Mouse (Mus musculus) heart, adult 18-20 months (tissue): ENCODE results near the gene Hist1h2ab. TPM values are rescaled to one million over a fixed set of nuclear protein-coding genes. Genes with fewer than 3 reads are reported as not detected.

Source experiments
- DNase-seq, 2 experiments: peaks; one replicate each; pipeline ENCODE4 v3.0.0; 2021 to 2022; ENCODE audit warnings: mixed read lengths in 1 of 2
- microRNA-seq, 2 experiments: library from miRNA; unstranded; fragments of <30 nt; microRNA quantifications; one replicate each; pipeline ENCODE4 v1.2.0; 2022
- total RNA-seq, 2 experiments: library from RNA; stranded (reverse); gene quantifications; 2 replicates each; pipeline ENCODE4 v1.2.3; 2021

The Hist1h2ab gene
- total RNA-seq, 2 experiments from 2014 or later = 5.8 to 6.8 TPM

- no peak for DNase-seq
Measured at GRCm38 (mm10) chr13:23778339-23778738, 27.4 kb downstream of the Hist1h2ab start.

- DNase-seq = no peak
Measured at GRCm38 (mm10) chr13:23779025-23779424, 28.1 kb downstream of the Hist1h2ab start.

- DNase-seq = peak; percentile 22 to 63
Measured at GRCm38 (mm10) chr13:23792520-23792919, 41.6 kb downstream of the Hist1h2ab start.

GRCm38 (mm10) chr13:23799405-23799804 lies 48.5 kb downstream of the Hist1h2ab start:
- peak in 1 of 2 experiments; percentile 19 for DNase-seq

Small RNA genes within 50 kb of the gene (microRNA-seq; reads per million reads assigned to microRNA genes)
- gene Gm44314 (0 reads per million in 2 experiments), gene Gm44484 (0 reads per million in 2 experiments)

Other genes starting within 250 kb of the Hist1h2ab start
- 100 to 1,000 TPM; 225 to 244 TPM for gene Hist1h4h, start 220.1 kb upstream of the Hist1h2ab start, total RNA-seq
- gene Hist1h2af, start 217.2 kb upstream of the Hist1h2ab start, total RNA-seq = 10 to 100 TPM in 1 of 2 experiments, 1 to 10 TPM in 1; 6.3 to 16.6 TPM
- gene Hist1h3g, start 215.7 kb upstream of the Hist1h2ab start, total RNA-seq = 1 to 10 TPM; 3.1 TPM
- 1 to 10 TPM; 1.1 to 1.5 TPM for gene Hist1h2bh, start 207.7 kb upstream of the Hist1h2ab start, total RNA-seq
- gene Hist1h3f, start 207.1 kb upstream of the Hist1h2ab start, total RNA-seq = 1 to 10 TPM; 4.9 to 6.3 TPM
- 10 to 100 TPM; 24.1 to 27.9 TPM for gene Hist1h4f, start 199.5 kb upstream of the Hist1h2ab start, total RNA-seq
- gene Hist1h1d, start 197.9 kb upstream of the Hist1h2ab start, total RNA-seq = 1 to 10 TPM in 1 of 2 experiments, under 1 TPM in 1; 0.94 to 1.0 TPM
- gene Hist1h3e, start 188.8 kb upstream of the Hist1h2ab start, total RNA-seq = 10 to 100 TPM; 11.6 to 16.2 TPM
- 1 to 10 TPM; 2.9 to 3.0 TPM for gene Hist1h2ae, start 179.9 kb upstream of the Hist1h2ab start, total RNA-seq
- 10 to 100 TPM; 18.2 to 25.6 TPM for gene Hist1h2bg, start 179.7 kb upstream of the Hist1h2ab start, total RNA-seq
- gene Hist1h2bf, start 176.9 kb upstream of the Hist1h2ab start, total RNA-seq = 10 to 100 TPM; 10.2 to 10.9 TPM
- 1 to 10 TPM; 2.0 to 4.1 TPM for gene Hist1h2ad, start 176.7 kb upstream of the Hist1h2ab start, total RNA-seq
- 1 to 10 TPM; 2.4 to 2.5 TPM for gene Hist1h3d, start 175.4 kb upstream of the Hist1h2ab start, total RNA-seq
- 10 to 100 TPM; 51.2 to 52.9 TPM for gene Hist1h4d, start 169.5 kb upstream of the Hist1h2ab start, total RNA-seq
- gene Hist1h2be, start 130.0 kb upstream of the Hist1h2ab start, total RNA-seq = 10 to 100 TPM in 1 of 2 experiments, 1 to 10 TPM in 1; 8.6 to 10.2 TPM
- gene Hist1h1e, start 128.6 kb upstream of the Hist1h2ab start, total RNA-seq = 10 to 100 TPM; 19.6 to 19.7 TPM
- 1 to 10 TPM; 1.2 to 1.3 TPM for gene Hist1h2ac, start 67.2 kb upstream of the Hist1h2ab start, total RNA-seq
- gene Hist1h2bc, start 66.9 kb upstream of the Hist1h2ab start, total RNA-seq = 10 to 100 TPM; 71.2 to 76.1 TPM
- not detected for gene Hist1h1t, start 55.3 kb upstream of the Hist1h2ab start, total RNA-seq
- gene Hist1h4c, start 52.7 kb upstream of the Hist1h2ab start, total RNA-seq = 10 to 100 TPM; 42.5 to 46.8 TPM
- gene Hfe, start 40.3 kb upstream of the Hist1h2ab start, total RNA-seq = 10 to 100 TPM; 60.9 to 64.1 TPM
- gene Hist1h1c, start 12.3 kb upstream of the Hist1h2ab start, total RNA-seq = 100 to 1,000 TPM; 162 to 175 TPM
- 1 to 10 TPM; 2.5 to 3.4 TPM for gene Hist1h3c, start 5.5 kb upstream of the Hist1h2ab start, total RNA-seq
- 1 to 10 TPM; 7.4 to 8.1 TPM for gene Hist1h2bb, start 4.4 kb upstream of the Hist1h2ab start, total RNA-seq
- gene Hist1h3b, start 1.1 kb downstream of the Hist1h2ab start, total RNA-seq = 10 to 100 TPM in 1 of 2 experiments, 1 to 10 TPM in 1; 8.3 to 10.5 TPM
- gene Hist1h4b, start 5.9 kb downstream of the Hist1h2ab start, total RNA-seq = 10 to 100 TPM in 1 of 2 experiments, 1 to 10 TPM in 1; 9.6 to 10.9 TPM
- 1 to 10 TPM; 5.4 to 6.4 TPM for gene Hist1h4a, start 10.1 kb downstream of the Hist1h2ab start, total RNA-seq
- 10 to 100 TPM in 1 of 2 experiments, 1 to 10 TPM in 1; 7.5 to 10.7 TPM for gene Hist1h3a, start 11.3 kb downstream of the Hist1h2ab start, total RNA-seq
- gene Hist1h1a, start 12.5 kb downstream of the Hist1h2ab start, total RNA-seq = 1 to 10 TPM; 4.3 to 5.4 TPM
- under 1 TPM in 1 of 2 experiments, not detected in 1; 0.21 TPM for gene Trim38, start 18.8 kb downstream of the Hist1h2ab start, total RNA-seq
- gene Slc17a2, start 55.9 kb downstream of the Hist1h2ab start, total RNA-seq = not detected
- gene Slc17a3, start 88.3 kb downstream of the Hist1h2ab start, total RNA-seq = not detected
- gene Slc17a1, start 116.6 kb downstream of the Hist1h2ab start, total RNA-seq = not detected
- gene Slc17a4, start 163.9 kb downstream of the Hist1h2ab start, total RNA-seq = not detected
- not detected for gene Hist1h2ba, start 183.0 kb downstream of the Hist1h2ab start, total RNA-seq
- gene Hist1h2aa, start 183.3 kb downstream of the Hist1h2ab start, total RNA-seq = not detected
- gene Scgn, start 240.1 kb downstream of the Hist1h2ab start, total RNA-seq = not detected